Mouse (Mus musculus) CH12.LX (cell line): ENCODE measurements around the gene Taok2. TPM values are rescaled to one million over a fixed set of nuclear protein-coding genes. Genes with fewer than 3 reads are reported as not detected.

ENCODE experiments used
- DNase-seq: peaks from one replicate; pipeline ENCODE4 v3.0.0-alpha.2; 2013; ENCODE audit errors: extremely low read depth
- H3K27ac ChIP-seq: 2 replicates; pipeline ENCODE4 v1.5.1; 2012; ENCODE audit warnings: low read depth, mild to moderate bottlenecking, control low read depth, moderate library complexity; ENCODE audit not compliant: insufficient read depth
- H3K27me3 ChIP-seq: replicated peaks from 2 replicates; pipeline ENCODE3; 2012; ENCODE audit warnings: inconsistent platforms
- H3K36me3 ChIP-seq, 2 experiments: replicated peaks in 1 of 2; 2 replicates each; pipeline versions ENCODE3 to v1.6.1; 2012; ENCODE audit warnings: inconsistent platforms in 1 of 2, low read length in 1 of 2, mild to moderate bottlenecking in 1 of 2, mixed read lengths in 1 of 2, moderate library complexity in 1 of 2; ENCODE audit not compliant: control insufficient read depth in 1 of 2, insufficient read depth in 1 of 2
- H3K4me1 ChIP-seq, 2 experiments: 2 replicates each; pipeline ENCODE4 v1.6.1; 2012; ENCODE audit warnings: inconsistent platforms in 1 of 2, moderate library complexity in 1 of 2; ENCODE audit not compliant: insufficient read depth in 2 of 2, control insufficient read depth in 1 of 2
- H3K4me2 ChIP-seq: 2 replicates; pipeline ENCODE4 v1.6.1; 2012; ENCODE audit warnings: low read depth, mild to moderate bottlenecking, control low read depth; ENCODE audit not compliant: poor library complexity, insufficient read depth, severe bottlenecking
- H3K4me3 ChIP-seq, 3 experiments: fragments of 150-350 bp in 1 of 3; sonication (generic) in 1 of 3; replicated peaks in 1 of 3; 2 replicates each; pipeline versions ENCODE3 to v1.5.1; 2011 to 2012; ENCODE audit warnings: low read depth in 2 of 3, low read length in 2 of 3, mild to moderate bottlenecking in 2 of 3, moderate library complexity in 2 of 3, control low read depth in 1 of 3, improper control_type of control experiment in 1 of 3, inconsistent platforms in 1 of 3, mixed read lengths in 1 of 3; ENCODE audit not compliant: poor library complexity in 1 of 3
- H3K79me2 ChIP-seq: replicated peaks from 2 replicates; pipeline ENCODE4 v1.6.1; 2012; ENCODE audit warnings: mild to moderate bottlenecking, moderate library complexity; ENCODE audit not compliant: control insufficient read depth, poor library complexity, insufficient read depth, severe bottlenecking; ENCODE audit errors: extremely low read depth
- H3K9ac ChIP-seq: 2 replicates; pipeline ENCODE4 v1.6.1; 2012; ENCODE audit warnings: low read depth, mild to moderate bottlenecking, control low read depth, moderate library complexity; ENCODE audit not compliant: insufficient read depth
- H3K9me3 ChIP-seq: replicated peaks from 2 replicates; pipeline ENCODE3; 2012; ENCODE audit warnings: low read length, inconsistent platforms, mixed read lengths
- BHLHE40 ChIP-seq: IDR thresholded peaks from 2 replicates; pipeline ENCODE4 v1.6.1; 2011; ENCODE audit warnings: mild to moderate bottlenecking, low read depth, low read length, improper control_type of control experiment
- E2F4 ChIP-seq: IDR thresholded peaks from 2 replicates; pipeline ENCODE4 v1.6.1; 2011; ENCODE audit warnings: low read depth, low read length, improper control_type of control experiment; ENCODE audit not compliant: insufficient replicate concordance
- GABPA ChIP-seq: IDR thresholded peaks from 2 replicates; pipeline ENCODE4 v1.6.1; 2012; ENCODE audit warnings: low read depth, low read length, improper control_type of control experiment, inconsistent platforms; ENCODE audit not compliant: insufficient replicate concordance
- HCFC1 ChIP-seq: IDR thresholded peaks from 2 replicates; pipeline ENCODE4 v1.6.1; 2012; ENCODE audit warnings: low read depth, mild to moderate bottlenecking, inconsistent platforms, low read length, improper control_type of control experiment
- KAT2A ChIP-seq: IDR thresholded peaks from 2 replicates; pipeline ENCODE4 v1.6.1; 2012; ENCODE audit warnings: low read length, improper control_type of control experiment, inconsistent platforms; ENCODE audit not compliant: insufficient replicate concordance
- MAFK ChIP-seq: IDR thresholded peaks from 2 replicates; pipeline ENCODE4 v1.6.1; 2011; ENCODE audit warnings: low read length, improper control_type of control experiment; ENCODE audit not compliant: insufficient replicate concordance
- MAX ChIP-seq: IDR thresholded peaks from 2 replicates; pipeline ENCODE4 v1.6.1; 2011; ENCODE audit warnings: low read length, improper control_type of control experiment
- MAZ ChIP-seq: IDR thresholded peaks from 2 replicates; pipeline ENCODE4 v1.6.1; 2012; ENCODE audit warnings: low read depth, mild to moderate bottlenecking, inconsistent platforms, low read length, improper control_type of control experiment, moderate library complexity
- MEF2A ChIP-seq: IDR thresholded peaks from 2 replicates; pipeline ENCODE4 v1.6.1; 2014; ENCODE audit warnings: low read depth, mild to moderate bottlenecking, inconsistent platforms, low read length, improper control_type of control experiment, borderline replicate concordance
- MYC ChIP-seq: IDR thresholded peaks from 2 replicates; pipeline ENCODE4 v1.6.1; 2011; ENCODE audit warnings: low read depth, mild to moderate bottlenecking, improper control_type of control experiment, low read length
- NELFE ChIP-seq: IDR thresholded peaks from 2 replicates; pipeline ENCODE4 v1.6.1; 2011; ENCODE audit warnings: low read depth, low read length, improper control_type of control experiment
- NRF1 ChIP-seq: IDR thresholded peaks from 2 replicates; pipeline ENCODE4 v1.6.1; 2014; ENCODE audit warnings: low read depth, mild to moderate bottlenecking, inconsistent platforms, low read length, improper control_type of control experiment, moderate library complexity
- RAD21 ChIP-seq: IDR thresholded peaks from 2 replicates; pipeline ENCODE4 v1.6.1; 2011; ENCODE audit warnings: low read depth, mild to moderate bottlenecking, low read length, improper control_type of control experiment, moderate library complexity
- SMC3 ChIP-seq: IDR thresholded peaks from 2 replicates; pipeline ENCODE4 v1.6.1; 2011; ENCODE audit warnings: low read depth, low read length, improper control_type of control experiment
- UBTF ChIP-seq: IDR thresholded peaks from 2 replicates; pipeline ENCODE4 v1.6.1; 2012; ENCODE audit warnings: low read depth, mild to moderate bottlenecking, inconsistent platforms, low read length, improper control_type of control experiment, moderate library complexity
- USF1 ChIP-seq: IDR thresholded peaks from 2 replicates; pipeline ENCODE4 v1.6.1; 2014; ENCODE audit warnings: low read depth, mild to moderate bottlenecking, inconsistent platforms, low read length, improper control_type of control experiment
- USF2 ChIP-seq: conservative IDR thresholded peaks from 2 replicates; pipeline ENCODE4 v1.6.1; 2011; ENCODE audit warnings: low read depth, low read length, improper control_type of control experiment
- dilution Hi-C: fragments of 300-500 bp; cut with MboI; formaldehyde crosslinking; loops from 2 replicates; pipeline ENCODE4 v1.14.3; 2020; ENCODE audit warnings: low sequenced_read_pairs; ENCODE audit not compliant: extremely low pct_unique_long_range_greater_than_20kb, extremely low pct_ligation_motif_present
- in situ Hi-C: fragments of 300-500 bp; cut with MboI; formaldehyde crosslinking; loops from 3 replicates; pipeline ENCODE4 v1.14.3; 2019; ENCODE audit warnings: low sequenced_read_pairs, low pct_ligation_motif_present, low pct_unique_long_range_greater_than_20kb, mixed read lengths
- polyA plus RNA-seq: library from polyadenylated mRNA; unstranded; fragments of >175 nt; gene quantifications from 2 replicates; pipeline ENCODE4 v1.2.1, GENCODE M21; 2012; ENCODE audit warnings: low read depth; ENCODE audit not compliant: insufficient read length
- total RNA-seq, 2 experiments: library from RNA; depleted of rRNA; stranded (reverse); fragments of 300-350 nt in 1 of 2; fragments of >200 nt in 1 of 2; gene quantifications; 2 replicates each; pipeline ENCODE4 v1.2.3; 2012 to 2014

Gene Taok2
- total and polyA plus RNA-seq, 3 experiments, result 15.3 to 32.2 (median 28.5) TPM

DNA sequence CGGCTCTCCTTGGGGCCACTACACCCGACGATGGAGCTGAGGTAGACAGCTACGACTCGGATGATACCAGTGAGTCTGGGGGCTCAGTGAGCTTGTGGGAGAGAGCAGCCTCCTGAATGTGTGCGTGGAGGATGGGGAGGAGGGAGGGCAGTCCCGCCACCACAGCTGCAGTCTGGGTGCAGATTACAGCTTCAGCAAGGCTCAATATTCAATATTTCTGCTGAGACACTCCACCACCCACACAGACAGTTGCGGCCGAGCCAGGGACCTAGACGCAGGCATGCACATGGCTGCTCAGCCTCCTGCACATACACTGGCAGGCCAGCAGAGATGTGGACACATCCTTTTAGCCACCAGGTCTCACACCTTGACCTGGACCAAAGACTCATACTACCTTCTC, 35.7 kb downstream of the Taok2 start:
- no peak for DNase-seq
- peaks cover 26 to 52% of the 10 kb centered on the region in 2 experiments for H3K36me3 ChIP-seq
- peaks cover 0 to 6% of the 10 kb centered on the region in 2 experiments; a peak in 1 of 4 replicates for H3K4me1 ChIP-seq
- dilution Hi-C loops (no loop called here), in situ Hi-C loops (no loop called here)
- no peak overlapping the region for H3K4me2 ChIP-seq
- H3K9me3 ChIP-seq, result no peaks in the 10 kb centered on the region
- TF ChIP-seq UBTF, result no peak
- TF ChIP-seq NRF1, result no peak
- TF ChIP-seq USF1, result no peak
- TF ChIP-seq GABPA, result no peak
- TF ChIP-seq MAFK, result no peak
- TF ChIP-seq HCFC1, result no peak
- TF ChIP-seq RAD21, result no peak
- no peak for TF ChIP-seq USF2
- no peak for TF ChIP-seq MAX
- TF ChIP-seq KAT2A, result no peak
- no peak for TF ChIP-seq MAZ
- TF ChIP-seq SMC3, result no peak
- TF ChIP-seq NELFE, result no peak
- no peak for TF ChIP-seq MYC
- no peak for TF ChIP-seq E2F4
- no peak overlapping the region for H3K4me3 ChIP-seq
- H3K79me2 ChIP-seq, result no peaks in the 10 kb centered on the region
- no peak overlapping the region for H3K9ac ChIP-seq
- no peak overlapping the region for H3K27ac ChIP-seq
- peaks cover 3% of the 10 kb centered on the region for H3K27me3 ChIP-seq

DNA sequence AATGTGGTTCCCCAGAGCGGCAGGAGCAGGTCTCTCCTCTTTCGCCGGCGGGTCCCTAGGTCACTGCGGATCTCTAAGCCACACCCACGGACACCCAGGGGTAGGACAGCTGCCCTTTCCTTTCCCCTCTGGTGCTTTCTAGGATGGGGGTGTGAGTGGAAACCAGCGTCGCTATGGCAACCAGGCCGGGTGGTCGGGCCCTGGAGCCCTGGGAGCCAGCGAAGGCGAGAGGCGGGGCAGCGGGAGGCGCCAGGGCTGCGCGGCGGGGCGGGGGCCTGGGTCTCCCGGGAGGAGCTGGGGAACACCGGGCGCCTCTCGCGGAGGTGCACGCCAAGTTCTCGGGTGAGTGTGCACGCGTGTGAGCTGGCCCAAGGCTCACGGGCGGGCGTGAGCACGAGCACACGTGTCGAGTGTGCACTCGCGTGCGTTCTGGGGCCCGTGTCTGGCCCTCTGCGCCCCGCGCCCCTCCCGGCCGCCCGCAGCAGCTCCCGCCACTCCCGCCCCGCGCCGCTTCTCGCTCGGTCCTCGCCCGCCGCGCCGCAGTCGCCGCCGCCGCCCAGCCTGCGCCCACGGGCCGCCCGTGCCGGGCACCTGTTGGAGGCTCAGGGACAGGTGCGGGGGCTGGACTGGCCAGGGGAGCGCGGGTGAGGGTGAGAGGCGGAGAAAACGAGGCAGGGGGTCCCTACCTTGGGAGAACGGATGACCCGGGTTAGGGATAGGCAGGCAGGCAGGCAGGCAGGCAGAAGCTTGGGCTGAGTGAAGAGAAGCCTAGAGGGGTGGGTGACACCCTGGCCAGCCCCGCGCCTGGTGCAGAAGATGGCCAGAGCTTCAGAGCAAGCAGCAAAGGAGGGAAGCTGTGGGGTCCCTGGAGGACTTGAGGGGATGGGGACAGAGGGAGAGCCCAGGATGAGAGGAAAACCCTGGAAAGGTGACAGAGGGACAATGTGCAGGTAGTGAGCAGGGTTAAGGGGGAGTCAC, 36.8 kb downstream of the Taok2 start:
- no peaks in the 10 kb centered on the region for H3K79me2 ChIP-seq
- H3K27me3 ChIP-seq, result peaks cover 9% of the 10 kb centered on the region
- H3K4me1 ChIP-seq, result peaks cover 0 to 6% of the 10 kb centered on the region in 2 experiments; a peak in 1 of 4 replicates
- in situ Hi-C loops (no loop called here), dilution Hi-C loops (no loop called here)
- no peak overlapping the region for H3K4me2 ChIP-seq
- H3K9me3 ChIP-seq, result no peaks in the 10 kb centered on the region
- no peak for DNase-seq
- peaks cover 16 to 41% of the 10 kb centered on the region in 2 experiments for H3K36me3 ChIP-seq
- no peak overlapping the region for H3K27ac ChIP-seq
- H3K4me3 ChIP-seq, result no peak overlapping the region
- TF ChIP-seq BHLHE40 (no peak), MEF2A (no peak)
- no peak overlapping the region for H3K9ac ChIP-seq
